Mouse (Mus musculus): ENCODE measurements around the gene Nup107. TPM values are rescaled to one million over a fixed set of nuclear protein-coding genes. Genes with fewer than 3 reads are reported as not detected.
"Not testable (repeated sequence)": the region's sequence is repeated elsewhere in the genome, so short reads cannot be mapped to it uniquely, and the experiment has no call there.

The Nup107 gene
- polyA plus RNA-seq, 1 experiment from 2014 or later, result 17.9 TPM

- Histone ChIP-seq H3K36me3 (ENCODE audit: inconsistent target) (peaks cover 17% of the 10 kb centered on the region; the same call in 1 of the 2 replicates), H3K4me3 (ENCODE audit: inconsistent target) (no peak overlapping the region), H3K79me2 (ENCODE audit: inconsistent target) (no peaks in the 10 kb centered on the region), H3K27ac (no peak overlapping the region)
- over 99% methylated on average over 14 of the region's 14 CpGs for WGBS (ENCODE audit: missing documents)
Measured at GRCm38 (mm10) chr10:117751282-117751610, 41.3 kb downstream of the Nup107 start.

- Histone ChIP-seq H3K79me2 (ENCODE audit: inconsistent target) (no peaks in the 10 kb centered on the region), H3K36me3 (ENCODE audit: inconsistent target) (peaks cover 17% of the 10 kb centered on the region; the same call in 1 of the 2 replicates)
- WGBS (ENCODE audit: missing documents), result 91% methylated on average over 5 of the region's 5 CpGs
Measured at GRCm38 (mm10) chr10:117750529-117751281, 41.8 kb downstream of the Nup107 start.

GRCm38 (mm10) chr10:117749787-117750343 is 42.6 kb downstream of the Nup107 start:
- H3K79me2 ChIP-seq (ENCODE audit: inconsistent target), result no peaks in the 10 kb centered on the region; the same call in 1 of the 2 replicates
- no peak overlapping the region for H3K4me3 ChIP-seq (ENCODE audit: inconsistent target)
- H3K36me3 ChIP-seq (ENCODE audit: inconsistent target), result peaks cover 17% of the 10 kb centered on the region; the same call in 1 of the 2 replicates
- H3K27ac ChIP-seq, result no peak overlapping the region
- WGBS (ENCODE audit: missing documents), result 95% methylated on average over 14 of the region's 14 CpGs

More at GRCm38 (mm10) chr10:117750529-117751281, 41.8 kb downstream of the Nup107 start:
- no peak overlapping the region for H3K4me3 ChIP-seq (ENCODE audit: inconsistent target)
- no peak overlapping the region for H3K27ac ChIP-seq

GRCm38 (mm10) chr10:117749050-117749686 is 43.3 kb downstream of the Nup107 start:
- no peaks in the 10 kb centered on the region; the same call in 1 of the 2 replicates for H3K79me2 ChIP-seq (ENCODE audit: inconsistent target)
- H3K4me3 ChIP-seq (ENCODE audit: inconsistent target), result no peak overlapping the region
- H3K36me3 ChIP-seq (ENCODE audit: inconsistent target), result peaks cover 17% of the 10 kb centered on the region; the same call in 1 of the 2 replicates
- WGBS (ENCODE audit: missing documents), result 92% methylated on average over 10 of the region's 10 CpGs
- H3K27ac ChIP-seq, result no peak overlapping the region

- no peaks in the 10 kb centered on the region; the same call in 1 of the 2 replicates for H3K79me2 ChIP-seq (ENCODE audit: inconsistent target)
- H3K27ac ChIP-seq, result no peak overlapping the region
- no peak overlapping the region for H3K4me3 ChIP-seq (ENCODE audit: inconsistent target)
- peaks cover 17% of the 10 kb centered on the region; the same call in 1 of the 2 replicates for H3K36me3 ChIP-seq (ENCODE audit: inconsistent target)
- WGBS (ENCODE audit: missing documents), result 98% methylated on average over 8 of the region's 10 CpGs
Measured at GRCm38 (mm10) chr10:117748276-117749049, 44.0 kb downstream of the Nup107 start.

- Histone ChIP-seq H3K36me3 (ENCODE audit: inconsistent target) (peaks cover 17% of the 10 kb centered on the region; the same call in 1 of the 2 replicates), H3K27ac (no peak overlapping the region), H3K4me3 (ENCODE audit: inconsistent target) (no peak overlapping the region), H3K79me2 (ENCODE audit: inconsistent target) (no peaks in the 10 kb centered on the region; the same call in 1 of the 2 replicates)
- 81% methylated on average over 7 of the region's 7 CpGs for WGBS (ENCODE audit: missing documents)
Measured at GRCm38 (mm10) chr10:117747711-117748110, 44.8 kb downstream of the Nup107 start.

- H3K79me2 ChIP-seq (ENCODE audit: inconsistent target), result no peaks in the 10 kb centered on the region; the same call in 1 of the 2 replicates
- 6% methylated on average over 32 of the region's 46 CpGs for WGBS (ENCODE audit: missing documents)
- peak within 1 kb of the TSS; percentile 34 for H3K27ac ChIP-seq
- peak within 1 kb of the TSS; percentile 47 for H3K4me3 ChIP-seq (ENCODE audit: inconsistent target)
- peaks cover 17% of the 10 kb centered on the region; the same call in 1 of the 2 replicates for H3K36me3 ChIP-seq (ENCODE audit: inconsistent target)
Measured at GRCm38 (mm10) chr10:117746297-117746883, 46.1 kb downstream of the Nup107 start, which contains the start of gene Slc35e3. Slc35e3 (minus strand) TSS chr10:117746365.

- peak overlapping the region; percentile 47 for H3K4me3 ChIP-seq (ENCODE audit: inconsistent target)
- not testable (repeated sequence) for H3K79me2 ChIP-seq (ENCODE audit: inconsistent target); H3K27ac ChIP-seq
- WGBS (ENCODE audit: missing documents), result 11% methylated on average over 10 of the region's 46 CpGs
- peaks cover 11% of the 10 kb centered on the region; the same call in 1 of the 2 replicates for H3K36me3 ChIP-seq (ENCODE audit: inconsistent target)
Measured at GRCm38 (mm10) chr10:117745570-117746296, 46.8 kb downstream of the Nup107 start.

GRCm38 (mm10) chr10:117743917-117744316 is 48.6 kb downstream of the Nup107 start:
- WGBS (ENCODE audit: missing documents), result 95% methylated on average over 4 of the region's 4 CpGs
- Histone ChIP-seq H3K27ac (no peak overlapping the region), H3K4me3 (ENCODE audit: inconsistent target) (no peak overlapping the region), H3K79me2 (ENCODE audit: inconsistent target) (no peaks in the 10 kb centered on the region; the same call in 1 of the 2 replicates), H3K36me3 (ENCODE audit: inconsistent target) (peaks cover 14% of the 10 kb centered on the region; the same call in 1 of the 2 replicates)

- Histone ChIP-seq H3K27ac (no peak overlapping the region), H3K4me3 (ENCODE audit: inconsistent target) (no peak overlapping the region), H3K36me3 (ENCODE audit: inconsistent target) (peaks cover 10% of the 10 kb centered on the region; the same call in 1 of the 2 replicates), H3K79me2 (ENCODE audit: inconsistent target) (no peaks in the 10 kb centered on the region; the same call in 1 of the 2 replicates)
- WGBS (ENCODE audit: missing documents), result 95% methylated on average over 2 of the region's 2 CpGs
Measured at GRCm38 (mm10) chr10:117743182-117743581, 49.3 kb downstream of the Nup107 start.

- H3K36me3 ChIP-seq (ENCODE audit: inconsistent target), result peaks cover 10% of the 10 kb centered on the region; the same call in 1 of the 2 replicates
- no peaks in the 10 kb centered on the region; the same call in 1 of the 2 replicates for H3K79me2 ChIP-seq (ENCODE audit: inconsistent target)
- WGBS (ENCODE audit: missing documents), result 89% methylated on average over 4 of the region's 4 CpGs
- H3K27ac ChIP-seq, result no peak overlapping the region
- no peak overlapping the region for H3K4me3 ChIP-seq (ENCODE audit: inconsistent target)
Measured at GRCm38 (mm10) chr10:117742618-117743017, 49.9 kb downstream of the Nup107 start.

GRCm38 (mm10) chr10:117741698-117742475 is 50.6 kb downstream of the Nup107 start:
- no peak overlapping the region for H3K4me3 ChIP-seq (ENCODE audit: inconsistent target)
- H3K79me2 ChIP-seq (ENCODE audit: inconsistent target), result no peaks in the 10 kb centered on the region; the same call in 1 of the 2 replicates
- peaks cover 10% of the 10 kb centered on the region; the same call in 1 of the 2 replicates for H3K36me3 ChIP-seq (ENCODE audit: inconsistent target)
- 97% methylated on average over 15 of the region's 15 CpGs for WGBS (ENCODE audit: missing documents)
- no peak overlapping the region for H3K27ac ChIP-seq
